Comparison of ENCODE assay signal across 20 mouse cellular contexts in genomic region chr10:29196811-29197210, GRCm38 (mm10). TPM values are rescaled to one million over a fixed set of nuclear protein-coding genes. Genes with fewer than 3 reads are reported as not detected.
A peak's percentile ranks its signal among the peaks of the same experiment; 100 is the strongest.
DNase-seq lines count a peak whose midpoint lies in the region; ATAC-seq and TF ChIP-seq lines count a peak whose summit lies in the region.
"Had no signal": no experiment of that assay in that cellular context is flagged by ENCODE, and none has a peak within 500 bp of the region (broad histone marks: within the 10 kb centered on the region; RNA-seq: fewer than 3 reads in every experiment).

No protein-coding gene starts in this region.

- no peak overlapping the region for H3K9ac ChIP-seq in ES-E14 (ENCODE audit: insufficient read depth, low read depth, low read length, poor library complexity, severe bottlenecking)
- no peak overlapping the region for H3K9ac ChIP-seq in hindbrain, postnatal 0 days (replicated peaks; ENCODE audit: low read length)
- H3K9ac ChIP-seq: embryonic facial prominence, embryonic 13.5 days; intestine, embryonic 15.5 days; neural tube, embryonic 15.5 days had no signal

- in situ Hi-C loops in ES-E14 (cut with MboI; ENCODE audit: low sequenced_read_pairs in 2 of 2, unreplicated experiment in 2 of 2): no loop called here

- peak overlapping the region; percentile 66 for H3K4me3 ChIP-seq in megakaryocyte, embryonic 14.5 days (replicated peaks)
- H3K4me3 ChIP-seq in E14TG2a.4 (replicated peaks; ENCODE audit: low read length) (peak overlapping the region; percentile 66), ES-E14 (ENCODE audit: insufficient read depth in 1 of 2, low read depth in 1 of 2, low read length in 2 of 2, poor library complexity in 1 of 2, severe bottlenecking in 1 of 2) (peak overlapping the region; percentile 50 to 51)
- no peak overlapping the region for H3K4me3 ChIP-seq in hindbrain, postnatal 0 days (ENCODE audit: low read length)
- H3K4me3 ChIP-seq: embryonic facial prominence, embryonic 13.5 days; intestine, embryonic 15.5 days; layer of hippocampus, adult 2 months; neural tube, embryonic 15.5 days had no signal

- H3K27ac ChIP-seq in ES-E14 (ENCODE audit: insufficient read depth, low read depth, low read length, poor library complexity, severe bottlenecking): no peak overlapping the region
- H3K27ac ChIP-seq in hindbrain, postnatal 0 days: no peak overlapping the region
- H3K27ac ChIP-seq: embryonic facial prominence, embryonic 13.5 days; intestine, embryonic 15.5 days; layer of hippocampus, adult 2 months; neural tube, embryonic 15.5 days had no signal

- H3K4me1 ChIP-seq in megakaryocyte, embryonic 14.5 days: no peaks in the 10 kb centered on the region
- peaks cover 13% of the 10 kb centered on the region for H3K4me1 ChIP-seq in E14TG2a.4 (replicated peaks; ENCODE audit: low read depth, low read length)
- no peaks in the 10 kb centered on the region; a peak in 1 of 4 replicates for H3K4me1 ChIP-seq in ES-E14 (ENCODE audit: control insufficient read depth in 2 of 2, insufficient read depth in 2 of 2, low read length in 2 of 2, poor library complexity in 1 of 2)
- no peaks in the 10 kb centered on the region for H3K4me1 ChIP-seq in hindbrain, postnatal 0 days (ENCODE audit: insufficient read depth, low read length)
- H3K4me1 ChIP-seq: embryonic facial prominence, embryonic 13.5 days; intestine, embryonic 15.5 days; neural tube, embryonic 15.5 days had no signal

- ATAC-seq in megakaryocyte, adult 5-6 weeks (ENCODE audit: poor library complexity, severe bottlenecking): no peak
- 0 out of 2 replicates have a peak, but pooled peaks have one; percentile 18 for ATAC-seq in hindbrain, postnatal 0 days
- ATAC-seq in granulocyte monocyte progenitor cell, adult 5-6 weeks (replicated peaks; ENCODE audit: poor library complexity, severe bottlenecking): no peak
- ATAC-seq in megakaryocyte-erythroid progenitor cell, adult 5-6 weeks (replicated peaks; ENCODE audit: low FRiP score, low TSS enrichment, poor library complexity, severe bottlenecking): no peak
- ATAC-seq: intestine, embryonic 15.5 days had no signal

- H3K27me3 ChIP-seq in megakaryocyte, embryonic 14.5 days (replicated peaks): no peaks in the 10 kb centered on the region
- peaks cover 33% of the 10 kb centered on the region for H3K27me3 ChIP-seq in E14TG2a.4 (ENCODE audit: insufficient read depth, low read length)
- H3K27me3 ChIP-seq in hindbrain, postnatal 0 days (ENCODE audit: insufficient read depth, low read length): no peaks in the 10 kb centered on the region
- H3K27me3 ChIP-seq: embryonic facial prominence, embryonic 13.5 days; intestine, embryonic 15.5 days; neural tube, embryonic 15.5 days had no signal

- no peaks in the 10 kb centered on the region for H3K36me3 ChIP-seq in megakaryocyte, embryonic 14.5 days (replicated peaks; ENCODE audit: low read length)
- 0 out of 2 replicates have a peak, but pooled peaks cover 7% of the 10 kb centered on the region for H3K36me3 ChIP-seq in E14TG2a.4 (ENCODE audit: insufficient read depth, low read length)
- 0 out of 2 replicates have a peak, but pooled peaks cover 1% of the 10 kb centered on the region for H3K36me3 ChIP-seq in ES-E14 (ENCODE audit: control insufficient read depth, insufficient read depth, low read length, poor library complexity, severe bottlenecking)
- peaks cover 30% of the 10 kb centered on the region for H3K36me3 ChIP-seq in hindbrain, postnatal 0 days (ENCODE audit: insufficient read depth, low read length)
- H3K36me3 ChIP-seq: intestine, embryonic 15.5 days had no signal

- TF ChIP-seq CTCF in E14TG2a.4 (conservative IDR thresholded peaks at IDR 0.05; ENCODE audit: low read length): no peak
- no peak for TF ChIP-seq CTCF in hindbrain, postnatal 0 days (IDR thresholded peaks at IDR 0.05; ENCODE audit: low read depth)

- H3K4me2 ChIP-seq in hindbrain, postnatal 0 days (ENCODE audit: low read depth, low read length): no peak overlapping the region
- H3K4me2 ChIP-seq: embryonic facial prominence, embryonic 13.5 days; heart, embryonic 11.5 days; intestine, embryonic 15.5 days; liver, embryonic 11.5 days; neural tube, embryonic 15.5 days had no signal

- WGBS in hindbrain, postnatal 0 days: 97% methylated on average over 33 of the region's 33 CpGs

- no peak for DNase-seq in ES-E14 (ENCODE audit: low read depth, low spot score)
- DNase-seq in hindbrain, postnatal 0 days (ENCODE audit: low spot score): no peak
- DNase-seq: cerebellum, adult 9-10 months; gastrocnemius, postnatal 25 days; left cerebral cortex, postnatal 4 days; lung, adult 2 months had no signal

- H3K9me3 ChIP-seq in megakaryocyte, embryonic 14.5 days: peaks cover 22% of the 10 kb centered on the region
- H3K9me3 ChIP-seq in E14TG2a.4 (ENCODE audit: low read length) (no peaks in the 10 kb centered on the region), ES-E14 (ENCODE audit: control insufficient read depth, insufficient read depth, low read depth, low read length) (no peaks in the 10 kb centered on the region)
- H3K9me3 ChIP-seq in hindbrain, postnatal 0 days (ENCODE audit: low read length): no peaks in the 10 kb centered on the region
- H3K9me3 ChIP-seq: intestine, embryonic 15.5 days; neural tube, embryonic 15.5 days had no signal

TF ChIP-seq in ES-E14, 5 proteins besides CTCF, POLR2A, EP300 and RAD21:
- TF ChIP-seq MAFK (IDR thresholded peaks at IDR 0.05; ENCODE audit: insufficient read depth, low read depth, low read length) (no peak), CHD2 (IDR thresholded peaks at IDR 0.05; ENCODE audit: low read depth, low read length) (no peak), ZNF384 (IDR thresholded peaks at IDR 0.05; ENCODE audit: low read depth, low read length) (no peak), HCFC1 (IDR thresholded peaks at IDR 0.05; ENCODE audit: borderline replicate concordance, insufficient read depth, low read length) (no peak), ZC3H11A (IDR thresholded peaks at IDR 0.05; ENCODE audit: borderline replicate concordance, low read depth, low read length) (no peak)
TF ChIP-seq in ES-E14: peak in this region for 0.

RNA-seq across cellular contexts. Expression of gene Gm49353, which starts 1.9 kb away (rescaled TPM):
- not detected in 2 replicates for polyA plus RNA-seq in megakaryocyte, embryonic 14.5 days (2012; ENCODE audit: insufficient read depth, low replicate concordance)
- total RNA-seq in megakaryocyte, adult 5-6 weeks (2015): not detected in 2 replicates
- not detected in 2 replicates for total RNA-seq in megakaryocyte, adult 5-6 weeks (2017)
- total RNA-seq in ES-E14 (2012; rRNA removed): 0.40 and 0.74 TPM in 2 replicates
- 2.2 and 11.2 TPM in 2 replicates for total RNA-seq in hindbrain, postnatal 0 days (2014; rRNA removed)
- 10.5 and 11.5 TPM in 2 replicates for polyA plus RNA-seq in hindbrain, postnatal 0 days (2015; fragmentation: Nextera tagmentation; extraction: Ambion mirVana)
- not detected in 2 replicates for total RNA-seq in granulocyte monocyte progenitor cell, adult 5-6 weeks (2014; fragmentation: Nextera tagmentation)
- total RNA-seq in granulocyte monocyte progenitor cell, adult 5-6 weeks (2017): not detected in 2 replicates
- total RNA-seq in megakaryocyte-erythroid progenitor cell, adult 5-6 weeks (2014; fragmentation: Nextera tagmentation): not detected in 2 replicates
- not detected in 2 replicates for total RNA-seq in megakaryocyte-erythroid progenitor cell, adult 5-6 weeks (2017)
- total RNA-seq: heart, postnatal 25 days had no signal
- polyA plus RNA-seq: heart, embryonic 11.5 days; intestine, embryonic 15.5 days; kidney, embryonic 16.5 days; liver, embryonic 11.5 days; lung, adult 2 months; thymus, postnatal 0 days had no signal

RNA-seq across cellular contexts. Expression of gene 9330159F19Rik, which starts 14.6 kb away (rescaled TPM):
- not detected in 2 replicates for polyA plus RNA-seq in megakaryocyte, embryonic 14.5 days (2012; ENCODE audit: insufficient read depth, low replicate concordance)
- not detected in 2 replicates for total RNA-seq in megakaryocyte, adult 5-6 weeks (2015)
- not detected in 2 replicates for total RNA-seq in megakaryocyte, adult 5-6 weeks (2017)
- 2.4 and 2.5 TPM in 2 replicates for total RNA-seq in ES-E14 (2012; rRNA removed)
- total RNA-seq in hindbrain, postnatal 0 days (2014; rRNA removed): 41.8 and 50.6 TPM in 2 replicates
- 14.2 and 14.7 TPM in 2 replicates for polyA plus RNA-seq in hindbrain, postnatal 0 days (2015; fragmentation: Nextera tagmentation; extraction: Ambion mirVana)
- not detected in 2 replicates for total RNA-seq in granulocyte monocyte progenitor cell, adult 5-6 weeks (2014; fragmentation: Nextera tagmentation)
- total RNA-seq in granulocyte monocyte progenitor cell, adult 5-6 weeks (2017): not detected in 2 replicates
- total RNA-seq in megakaryocyte-erythroid progenitor cell, adult 5-6 weeks (2014; fragmentation: Nextera tagmentation): not detected in 2 replicates
- not detected in 2 replicates for total RNA-seq in megakaryocyte-erythroid progenitor cell, adult 5-6 weeks (2017)

RNA-seq across cellular contexts. Expression of gene Soga3, which starts 53.2 kb away (rescaled TPM):
- polyA plus RNA-seq in megakaryocyte, embryonic 14.5 days (2012; ENCODE audit: insufficient read depth, low replicate concordance): 1.3 TPM in 1 of 2 replicates, not detected in the other
- total RNA-seq in megakaryocyte, adult 5-6 weeks (2015): not detected in 2 replicates
- total RNA-seq in megakaryocyte, adult 5-6 weeks (2017): not detected in 2 replicates
- total RNA-seq in ES-E14 (2012; rRNA removed): 11.6 and 13.3 TPM in 2 replicates
- total RNA-seq in hindbrain, postnatal 0 days (2014; rRNA removed): 132 and 135 TPM in 2 replicates
- polyA plus RNA-seq in hindbrain, postnatal 0 days (2015; fragmentation: Nextera tagmentation; extraction: Ambion mirVana): 139 and 149 TPM in 2 replicates
- total RNA-seq in granulocyte monocyte progenitor cell, adult 5-6 weeks (2014; fragmentation: Nextera tagmentation): not detected in 2 replicates
- not detected in 2 replicates for total RNA-seq in granulocyte monocyte progenitor cell, adult 5-6 weeks (2017)
- total RNA-seq in megakaryocyte-erythroid progenitor cell, adult 5-6 weeks (2014; fragmentation: Nextera tagmentation): not detected in 2 replicates
- not detected in 2 replicates for total RNA-seq in megakaryocyte-erythroid progenitor cell, adult 5-6 weeks (2017)
- total RNA-seq: heart, postnatal 25 days had no signal

Comparison
In these comparisons a context has a peak if more than half of its experiments do, and no peak if none do; other contexts are left out.
1. RNA of gene 9330159F19Rik, which starts 14.6 kb away (total RNA-seq): 41.8 to 50.6 TPM in hindbrain, postnatal 0 days; 2.4 to 2.5 TPM in ES-E14, not detected in megakaryocyte, adult 5-6 weeks, not detected in granulocyte monocyte progenitor cell, adult 5-6 weeks and not detected in megakaryocyte-erythroid progenitor cell, adult 5-6 weeks; every median in the first group is over 10 times any median in the second.
2. RNA of gene Soga3, which starts 53.2 kb away (total RNA-seq): 132 to 135 TPM in hindbrain, postnatal 0 days and 11.6 to 13.3 TPM in ES-E14; not detected in megakaryocyte, adult 5-6 weeks, not detected in granulocyte monocyte progenitor cell, adult 5-6 weeks and not detected in megakaryocyte-erythroid progenitor cell, adult 5-6 weeks; every median in the first group is over 10 times any median in the second.